ENCODE assay signal across 21 mouse cellular contexts in the genomic region with DNA sequence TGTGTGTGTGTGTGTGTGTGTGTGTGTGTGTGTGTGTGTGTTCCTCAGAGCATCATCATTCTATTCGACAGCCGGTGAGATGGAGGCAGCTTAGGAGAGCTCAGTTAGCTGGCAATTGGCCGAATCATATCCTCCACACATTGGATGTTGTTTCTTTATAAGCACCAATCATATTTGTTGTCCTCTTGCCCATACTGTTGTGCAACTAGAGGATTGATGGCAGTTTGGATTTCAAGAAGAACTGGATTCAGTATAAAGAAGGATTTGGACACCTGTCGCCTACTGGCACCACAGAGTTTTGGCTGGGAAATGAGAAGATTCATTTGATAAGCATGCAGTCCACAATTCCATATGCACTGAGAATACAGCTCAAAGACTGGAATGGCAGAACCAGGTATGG. TPM values are rescaled to one million over a fixed set of nuclear protein-coding genes. Genes with fewer than 3 reads are reported as not detected.
"Had no signal": no experiment of that assay in that cellular context is flagged by ENCODE, and none has a peak within 500 bp of the region (broad histone marks: within the 10 kb centered on the region; RNA-seq: fewer than 3 reads in every experiment).

No protein-coding gene starts in this region.

- H3K27ac ChIP-seq: limb, embryonic 12.5 days; liver, embryonic 14.5 days; lung, embryonic 15.5 days; midbrain, embryonic 12.5 days; neural tube, embryonic 13.5 days had no signal

- DNase-seq: kidney, adult 8-10 months; kidney, postnatal 25 days; lung, postnatal 14 days; retina, postnatal 1 day; right cerebral cortex, postnatal 4 days; spleen, adult 18-20 months; thymus, adult 18-20 months; thymus, postnatal 25 days had no signal

- H3K4me1 ChIP-seq: limb, embryonic 12.5 days; lung, embryonic 15.5 days; midbrain, embryonic 12.5 days; neural tube, embryonic 13.5 days had no signal

- ATAC-seq: inflammation-experienced regulatory T-cells, adult 6 months; midbrain, embryonic 16.5 days had no signal

- H3K36me3 ChIP-seq: limb, embryonic 12.5 days; lung, embryonic 15.5 days; midbrain, embryonic 12.5 days; neural tube, embryonic 13.5 days had no signal

- H3K9me3 ChIP-seq: limb, embryonic 12.5 days; lung, embryonic 15.5 days; midbrain, embryonic 12.5 days; neural tube, embryonic 13.5 days had no signal

- H3K4me3 ChIP-seq: limb, embryonic 12.5 days; lung, embryonic 15.5 days; midbrain, embryonic 12.5 days; neural tube, embryonic 13.5 days had no signal

- H3K27me3 ChIP-seq: limb, embryonic 12.5 days; lung, embryonic 15.5 days; midbrain, embryonic 12.5 days; neural tube, embryonic 13.5 days had no signal

- H3K9ac ChIP-seq: limb, embryonic 12.5 days; liver, embryonic 14.5 days; lung, embryonic 15.5 days; midbrain, embryonic 12.5 days; neural tube, embryonic 13.5 days had no signal

- H3K4me2 ChIP-seq: limb, embryonic 12.5 days; lung, embryonic 15.5 days; midbrain, embryonic 12.5 days; neural tube, embryonic 13.5 days had no signal

RNA-seq across cellular contexts. Expression of gene Fgg, which starts 3.6 kb away (rescaled TPM):
- total RNA-seq: layer of hippocampus, postnatal 14 days; left cerebral cortex, adult 8-10 months; left cerebral cortex, postnatal 36 days; megakaryocyte-erythroid progenitor cell, adult 5-6 weeks had no signal
- polyA plus RNA-seq: inflammation-experienced regulatory T-cells, adult 6 months; limb, embryonic 12.5 days; midbrain, embryonic 12.5 days; midbrain, embryonic 16.5 days; neural tube, embryonic 13.5 days; urinary bladder, adult 2 months had no signal

RNA-seq across cellular contexts. Expression of gene Fga, which starts 14.7 kb away (rescaled TPM):
- total RNA-seq: layer of hippocampus, adult 18-20 months; layer of hippocampus, postnatal 14 days; left cerebral cortex, adult 8-10 months; left cerebral cortex, postnatal 36 days; megakaryocyte-erythroid progenitor cell, adult 5-6 weeks had no signal
- polyA plus RNA-seq: inflammation-experienced regulatory T-cells, adult 6 months; midbrain, embryonic 12.5 days; midbrain, embryonic 16.5 days; urinary bladder, adult 2 months had no signal

RNA-seq across cellular contexts. Expression of gene Fgb, which starts 38.5 kb away (rescaled TPM):
- total RNA-seq: layer of hippocampus, adult 18-20 months; layer of hippocampus, postnatal 14 days; left cerebral cortex, adult 8-10 months; left cerebral cortex, postnatal 36 days; megakaryocyte-erythroid progenitor cell, adult 5-6 weeks had no signal
- polyA plus RNA-seq: inflammation-experienced regulatory T-cells, adult 6 months; midbrain, embryonic 12.5 days; midbrain, embryonic 16.5 days had no signal
